Mouse (Mus musculus) forebrain, embryonic 11.5 days (tissue): ENCODE measurements around the gene Lemd1. TPM values are rescaled to one million over a fixed set of nuclear protein-coding genes. Genes with fewer than 3 reads are reported as not detected.
A peak's percentile ranks its signal among the peaks of the same experiment; 100 is the strongest.

Experiments used
- ATAC-seq: fragments of 200-750 bp; cut with Nextera tagmentation; replicated peaks from 2 replicates; pipeline ENCODE4 v1.8.0; 2017; ENCODE audit warnings: moderate TSS enrichment; ENCODE audit not compliant: low FRiP score
- DNase-seq: peaks from one replicate; pipeline ENCODE4 v3.0.0-alpha.2; 2017; ENCODE audit warnings: low spot score
- H3K27ac ChIP-seq: fragments of 300-500 bp; sonication (generic); 2 replicates; pipeline ENCODE4 v1.5.1; 2014; ENCODE audit warnings: low read depth, low read length
- H3K27me3 ChIP-seq: fragments of 300-500 bp; sonication (generic); 2 replicates; pipeline ENCODE4 v1.6.1; 2014; ENCODE audit warnings: mild to moderate bottlenecking, low read length, mixed read lengths; ENCODE audit not compliant: control insufficient read depth, insufficient read depth
- H3K36me3 ChIP-seq: fragments of 300-500 bp; sonication (generic); 2 replicates; pipeline ENCODE4 v1.6.1; 2014; ENCODE audit warnings: mild to moderate bottlenecking, low read length, moderate library complexity, mixed read lengths; ENCODE audit not compliant: control insufficient read depth, insufficient read depth
- H3K4me1 ChIP-seq: fragments of 300-500 bp; sonication (generic); replicated peaks from 2 replicates; pipeline ENCODE4 v1.6.1; 2014; ENCODE audit warnings: low read length, mixed read lengths; ENCODE audit not compliant: control insufficient read depth, insufficient read depth
- H3K4me2 ChIP-seq: fragments of 300-500 bp; sonication (generic); 2 replicates; pipeline ENCODE4 v1.6.1; 2014; ENCODE audit warnings: low read depth, mild to moderate bottlenecking, low read length, moderate library complexity, mixed read lengths; ENCODE audit not compliant: severe bottlenecking
- H3K4me3 ChIP-seq: fragments of 300-500 bp; sonication (generic); 2 replicates; pipeline ENCODE4 v1.5.1; 2014; ENCODE audit warnings: low read depth, low read length
- H3K9ac ChIP-seq: fragments of 300-500 bp; sonication (generic); 2 replicates; pipeline ENCODE4 v1.6.1; 2014; ENCODE audit warnings: low read length
- H3K9me3 ChIP-seq: fragments of 300-500 bp; sonication (generic); 2 replicates; pipeline ENCODE4 v1.6.1; 2016; ENCODE audit warnings: low read length, mixed read lengths; ENCODE audit not compliant: control insufficient read depth
- WGBS: fragments of 180-500 bp; shearing (Covaris S2); extraction: QIAGEN DNeasy Blood & Tissue Kit; methylation state at CpG from one replicate; pipeline ENCODE4 v1.1.7; 2014; 5-methylcytosine and 5-hydroxymethylcytosine counted together
- polyA plus RNA-seq: library from polyadenylated mRNA; unstranded; fragments of >200 nt; fragmentation: Nextera tagmentation; extraction: Ambion mirVana; gene quantifications from 2 replicates; pipeline ENCODE4 v1.2.1, GENCODE M21; 2014

Gene Lemd1
- polyA plus RNA-seq, 1 experiment from 2014 or later, result 8.1 TPM

GRCm38 (mm10) chr1:132194624-132195023, 3.4 kb downstream of the Lemd1 start:
- WGBS, result 44% methylated on average over 3 of the region's 3 CpGs
- H3K9me3 ChIP-seq, result no peaks in the 10 kb centered on the region
- H3K36me3 ChIP-seq, result no peaks in the 10 kb centered on the region
- peak overlapping the region; percentile 31 for H3K9ac ChIP-seq
- no peak for ATAC-seq
- H3K27ac ChIP-seq, result no peak overlapping the region
- peak overlapping the region; percentile 18; the same call in 1 of the 2 replicates for H3K4me2 ChIP-seq
- H3K27me3 ChIP-seq, result no peaks in the 10 kb centered on the region; the same call in 1 of the 2 replicates
- H3K4me3 ChIP-seq, result no peak overlapping the region
- peaks cover 73% of the 10 kb centered on the region for H3K4me1 ChIP-seq
- no peak for DNase-seq

GRCm38 (mm10) chr1:132195100-132195499, 3.9 kb downstream of the Lemd1 start:
- no peaks in the 10 kb centered on the region for H3K36me3 ChIP-seq
- ATAC-seq (no peak), DNase-seq (no peak)
- no peak overlapping the region for H3K4me3 ChIP-seq
- peak overlapping the region; percentile 18 for H3K4me2 ChIP-seq
- no peak overlapping the region for H3K27ac ChIP-seq
- no peaks in the 10 kb centered on the region for H3K27me3 ChIP-seq
- H3K4me1 ChIP-seq, result peaks cover 75% of the 10 kb centered on the region
- WGBS, result 25% methylated on average over 9 of the region's 9 CpGs
- H3K9ac ChIP-seq, result peak overlapping the region; percentile 31
- no peaks in the 10 kb centered on the region for H3K9me3 ChIP-seq

GRCm38 (mm10) chr1:132195681-132196080, 4.5 kb downstream of the Lemd1 start:
- WGBS, result 26% methylated on average over 5 of the region's 5 CpGs
- H3K27me3 ChIP-seq, result no peaks in the 10 kb centered on the region
- H3K4me3 ChIP-seq, result no peak overlapping the region
- peak overlapping the region; percentile 12; the same call in 1 of the 2 replicates for H3K9ac ChIP-seq
- peaks cover 79% of the 10 kb centered on the region for H3K4me1 ChIP-seq
- no peaks in the 10 kb centered on the region for H3K36me3 ChIP-seq
- ATAC-seq (no peak), DNase-seq (no peak)
- peak overlapping the region; percentile 16; the same call in 1 of the 2 replicates for H3K4me2 ChIP-seq
- peak overlapping the region; percentile 55; the same call in 1 of the 2 replicates for H3K27ac ChIP-seq
- no peaks in the 10 kb centered on the region for H3K9me3 ChIP-seq

GRCm38 (mm10) chr1:132196337-132196736, 5.1 kb downstream of the Lemd1 start:
- Histone ChIP-seq H3K9ac (peak overlapping the region; percentile 16; the same call in 1 of the 2 replicates), H3K27ac (peak overlapping the region; percentile 55; the same call in 1 of the 2 replicates), H3K4me1 (peaks cover 79% of the 10 kb centered on the region), H3K4me3 (no peak overlapping the region), H3K9me3 (no peaks in the 10 kb centered on the region), H3K4me2 (peak overlapping the region; percentile 11; the same call in 1 of the 2 replicates), H3K27me3 (no peaks in the 10 kb centered on the region), H3K36me3 (no peaks in the 10 kb centered on the region)
- DNase-seq, result peak; percentile 56
- 6% methylated on average over 7 of the region's 7 CpGs for WGBS
- ATAC-seq, result no peak

- H3K4me1 ChIP-seq, result peaks cover 81% of the 10 kb centered on the region
- H3K36me3 ChIP-seq, result no peaks in the 10 kb centered on the region
- DNase-seq (peak; percentile 83), ATAC-seq (peak; percentile 56)
- no peaks in the 10 kb centered on the region for H3K27me3 ChIP-seq
- H3K27ac ChIP-seq, result peak overlapping the region; percentile 54
- peak overlapping the region; percentile 5; the same call in 1 of the 2 replicates for H3K9ac ChIP-seq
- WGBS, result 3% methylated on average over 9 of the region's 9 CpGs
- peak overlapping the region; percentile 26; the same call in 1 of the 2 replicates for H3K4me2 ChIP-seq
- H3K4me3 ChIP-seq, result no peak overlapping the region
- H3K9me3 ChIP-seq, result no peaks in the 10 kb centered on the region
Observed at GRCm38 (mm10) chr1:132197666-132198065, 6.4 kb downstream of the Lemd1 start.

GRCm38 (mm10) chr1:132198401-132199071, 7.3 kb downstream of the Lemd1 start:
- 76% methylated on average over 16 of the region's 16 CpGs for WGBS
- ATAC-seq, result no peak
- Histone ChIP-seq H3K4me2 (no peak overlapping the region; the same call in 1 of the 2 replicates), H3K4me3 (no peak overlapping the region), H3K9me3 (no peaks in the 10 kb centered on the region), H3K4me1 (peaks cover 74% of the 10 kb centered on the region), H3K27ac (peak overlapping the region; percentile 54), H3K36me3 (no peaks in the 10 kb centered on the region), H3K9ac (no peak overlapping the region), H3K27me3 (no peaks in the 10 kb centered on the region)
- DNase-seq, result no peak

GRCm38 (mm10) chr1:132199244-132199643, 8.0 kb downstream of the Lemd1 start:
- peaks cover 70% of the 10 kb centered on the region for H3K4me1 ChIP-seq
- H3K4me3 ChIP-seq, result no peak overlapping the region
- H3K27me3 ChIP-seq, result no peaks in the 10 kb centered on the region
- 0 out of 2 replicates have a peak overlapping the region, but pooled peaks have one; percentile 43 for H3K27ac ChIP-seq
- H3K9me3 ChIP-seq, result no peaks in the 10 kb centered on the region
- no peak overlapping the region for H3K4me2 ChIP-seq
- H3K36me3 ChIP-seq, result no peaks in the 10 kb centered on the region
- H3K9ac ChIP-seq, result no peak overlapping the region
- ATAC-seq, result no peak
- 69% methylated on average over 6 of the region's 6 CpGs for WGBS
- DNase-seq, result no peak

GRCm38 (mm10) chr1:132199934-132200333, 8.7 kb downstream of the Lemd1 start:
- Histone ChIP-seq H3K27ac (peak overlapping the region; percentile 74), H3K36me3 (no peaks in the 10 kb centered on the region), H3K4me2 (peak overlapping the region; percentile 32; the same call in 1 of the 2 replicates), H3K27me3 (no peaks in the 10 kb centered on the region), H3K9ac (peak overlapping the region; percentile 20), H3K9me3 (no peaks in the 10 kb centered on the region), H3K4me3 (no peak overlapping the region), H3K4me1 (peaks cover 64% of the 10 kb centered on the region)
- ATAC-seq, result no peak
- no peak for DNase-seq
- 8% methylated on average over 12 of the region's 12 CpGs for WGBS
